Mouse (Mus musculus): ENCODE results near the gene Dctn1. TPM values are rescaled to one million over a fixed set of nuclear protein-coding genes. Genes with fewer than 3 reads are reported as not detected.
"Not testable (repeated sequence)": the region's sequence is repeated elsewhere in the genome, so short reads cannot be mapped to it uniquely, and the experiment has no call there.

The Dctn1 gene
- polyA plus RNA-seq, 1 experiment from 2014 or later: 49.7 TPM

DNA sequence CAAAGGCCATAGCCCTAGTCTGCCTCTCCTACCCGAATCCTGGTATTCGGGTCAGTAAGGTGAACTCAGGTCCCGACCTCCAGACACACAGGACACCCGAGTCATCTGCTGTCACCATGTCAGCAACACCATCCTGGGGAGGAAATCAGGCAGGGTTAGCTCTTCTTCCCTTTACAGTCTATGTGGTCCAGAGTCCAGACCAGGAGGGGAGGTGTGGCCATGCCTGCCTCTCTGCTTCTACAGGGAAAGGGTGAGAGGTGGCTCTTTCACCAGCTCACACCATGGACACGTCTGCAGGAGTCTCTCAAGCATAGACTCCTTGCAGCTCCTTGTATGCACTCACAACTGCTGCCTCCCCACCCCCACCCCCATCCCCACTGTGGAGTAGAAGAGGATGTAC is 12.2 kb upstream of the Dctn1 start:
- H3K4me1 ChIP-seq (ENCODE audit: control insufficient read depth, insufficient read depth, low read length): peaks cover 12% of the 10 kb centered on the region
- H3K9me3 ChIP-seq (replicated peaks; ENCODE audit: control insufficient read depth, low read length): no peaks in the 10 kb centered on the region
- H3K4me2 ChIP-seq: no peak overlapping the region
- peaks cover 3% of the 10 kb centered on the region; the same call in 1 of the 2 replicates for H3K27me3 ChIP-seq (ENCODE audit: control insufficient read depth, insufficient read depth, low read length)
- H3K36me3 ChIP-seq (ENCODE audit: control insufficient read depth, insufficient read depth, low read length): peaks cover 6% of the 10 kb centered on the region; the same call in 1 of the 2 replicates
- WGBS (ENCODE audit: insufficient replicate concordance): 66% methylated on average over 5 of the region's 5 CpGs
- ATAC-seq (replicated peaks; ENCODE audit: insufficient number of reproducible peaks, low FRiP score, low TSS enrichment): no peak
- no peak overlapping the region for H3K4me3 ChIP-seq (ENCODE audit: low read depth, low read length)
- H3K27ac ChIP-seq (ENCODE audit: low read depth, low read length): no peak overlapping the region
- no peak overlapping the region for H3K9ac ChIP-seq (ENCODE audit: low read depth, low read length)

- H3K4me1 ChIP-seq (ENCODE audit: control insufficient read depth, insufficient read depth, low read length): peaks cover 10% of the 10 kb centered on the region
- H3K4me2 ChIP-seq: peak overlapping the region; percentile 87
- H3K27me3 ChIP-seq (ENCODE audit: control insufficient read depth, insufficient read depth, low read length): peaks cover 12% of the 10 kb centered on the region
- H3K27ac ChIP-seq (ENCODE audit: low read depth, low read length): no peak overlapping the region
- peaks cover 6% of the 10 kb centered on the region; the same call in 1 of the 2 replicates for H3K36me3 ChIP-seq (ENCODE audit: control insufficient read depth, insufficient read depth, low read length)
- peak overlapping the region; percentile 59 for H3K9ac ChIP-seq (ENCODE audit: low read depth, low read length)
- H3K4me3 ChIP-seq (ENCODE audit: low read depth, low read length): peak overlapping the region; percentile 58
- ATAC-seq (replicated peaks; ENCODE audit: insufficient number of reproducible peaks, low FRiP score, low TSS enrichment): no peak
- WGBS (ENCODE audit: insufficient replicate concordance): 8% methylated on average over 23 of the region's 23 CpGs
- H3K9me3 ChIP-seq (replicated peaks; ENCODE audit: control insufficient read depth, low read length): no peaks in the 10 kb centered on the region
Observed at GRCm38 (mm10) chr6:83155552-83156238, 10.0 kb upstream of the Dctn1 start.

DNA sequence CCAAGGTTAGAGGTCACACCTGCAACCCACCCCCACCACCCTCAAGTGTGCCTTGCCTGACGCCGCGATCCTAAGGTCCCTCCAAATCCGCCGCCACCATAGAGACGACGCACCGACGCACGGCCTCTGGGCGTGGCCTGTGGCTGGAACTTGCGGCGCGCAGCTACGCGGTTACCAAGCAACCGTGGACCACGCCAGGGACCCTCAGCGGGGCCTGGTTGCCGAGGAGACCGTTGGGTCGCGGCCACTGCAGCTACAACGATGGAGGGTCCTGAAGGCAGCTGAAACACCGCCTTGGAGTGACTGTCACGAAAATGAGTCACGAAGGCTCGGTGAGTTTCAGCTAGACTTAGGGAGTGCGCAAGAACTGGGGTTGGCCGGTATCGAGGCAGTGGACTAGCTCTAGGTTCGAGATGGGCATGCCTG is 9.4 kb upstream of the Dctn1 start, which contains the start of the genes Wdr54 and 1700003E16Rik:
Gene Wdr54 (minus strand): TSS at position 139 of the 426 bp plus-strand sequence.
Gene 1700003E16Rik (plus strand): TSS at position 146 of the 426 bp plus-strand sequence.
- H3K4me3 ChIP-seq (ENCODE audit: low read depth, low read length): peak within 1 kb of the TSS; percentile 58
- peak within 1 kb of the TSS; percentile 87 for H3K4me2 ChIP-seq
- H3K36me3 ChIP-seq (ENCODE audit: control insufficient read depth, insufficient read depth, low read length): peaks cover 6% of the 10 kb centered on the region; the same call in 1 of the 2 replicates
- peaks cover 5% of the 10 kb centered on the region for H3K4me1 ChIP-seq (ENCODE audit: control insufficient read depth, insufficient read depth, low read length)
- no peaks in the 10 kb centered on the region for H3K9me3 ChIP-seq (replicated peaks; ENCODE audit: control insufficient read depth, low read length)
- H3K9ac ChIP-seq (ENCODE audit: low read depth, low read length): peak within 1 kb of the TSS; percentile 59
- 2% methylated on average over 32 of the region's 32 CpGs for WGBS (ENCODE audit: insufficient replicate concordance)
- peak; percentile 73 for ATAC-seq (replicated peaks; ENCODE audit: insufficient number of reproducible peaks, low FRiP score, low TSS enrichment)
- peaks cover 17% of the 10 kb centered on the region for H3K27me3 ChIP-seq (ENCODE audit: control insufficient read depth, insufficient read depth, low read length)
- no peak within 1 kb of the TSS for H3K27ac ChIP-seq (ENCODE audit: low read depth, low read length)

DNA sequence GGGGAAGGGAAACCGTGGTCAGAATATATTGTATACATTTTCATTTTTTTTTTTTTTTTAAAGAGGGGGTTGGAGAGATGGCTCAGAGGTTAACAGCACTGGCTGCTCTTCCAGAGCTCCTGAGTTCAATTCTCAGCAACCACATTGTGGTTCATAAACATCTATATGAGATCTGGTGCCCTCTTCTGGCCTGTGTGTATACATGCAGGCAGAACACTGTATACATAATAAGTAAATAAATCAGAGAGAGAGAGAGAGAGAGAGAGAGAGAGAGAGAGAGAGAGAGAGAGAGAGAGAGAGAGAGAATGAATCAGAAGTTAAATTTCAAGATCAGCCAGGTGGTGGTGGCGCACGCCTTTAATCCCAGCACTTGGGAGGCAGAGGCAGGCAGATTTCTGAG is 6.3 kb upstream of the Dctn1 start:
- not testable (repeated sequence) for ATAC-seq (replicated peaks; ENCODE audit: insufficient number of reproducible peaks, low FRiP score, low TSS enrichment); H3K4me3 ChIP-seq (ENCODE audit: low read depth, low read length); H3K4me2 ChIP-seq; H3K9ac ChIP-seq (ENCODE audit: low read depth, low read length); H3K9me3 ChIP-seq (replicated peaks; ENCODE audit: control insufficient read depth, low read length); H3K27ac ChIP-seq (ENCODE audit: low read depth, low read length); H3K36me3 ChIP-seq (ENCODE audit: control insufficient read depth, insufficient read depth, low read length)
- peaks cover 33% of the 10 kb centered on the region for H3K27me3 ChIP-seq (ENCODE audit: control insufficient read depth, insufficient read depth, low read length)
- WGBS (ENCODE audit: insufficient replicate concordance): 37% methylated on average over 3 of the region's 3 CpGs
- peaks cover 14% of the 10 kb centered on the region for H3K4me1 ChIP-seq (ENCODE audit: control insufficient read depth, insufficient read depth, low read length)

- no peak overlapping the region for H3K27ac ChIP-seq (ENCODE audit: low read depth, low read length)
- H3K9me3 ChIP-seq (replicated peaks; ENCODE audit: control insufficient read depth, low read length): no peaks in the 10 kb centered on the region
- peak overlapping the region; percentile 43 for H3K4me3 ChIP-seq (ENCODE audit: low read depth, low read length)
- ATAC-seq (replicated peaks; ENCODE audit: insufficient number of reproducible peaks, low FRiP score, low TSS enrichment): no peak
- peaks cover 29% of the 10 kb centered on the region for H3K27me3 ChIP-seq (ENCODE audit: control insufficient read depth, insufficient read depth, low read length)
- no peaks in the 10 kb centered on the region for H3K36me3 ChIP-seq (ENCODE audit: control insufficient read depth, insufficient read depth, low read length)
- peak overlapping the region; percentile 76 for H3K4me2 ChIP-seq
- H3K4me1 ChIP-seq (ENCODE audit: control insufficient read depth, insufficient read depth, low read length): peaks cover 15% of the 10 kb centered on the region
- no peak overlapping the region; the same call in 1 of the 2 replicates for H3K9ac ChIP-seq (ENCODE audit: low read depth, low read length)
- 5% methylated on average over 19 of the region's 19 CpGs for WGBS (ENCODE audit: insufficient replicate concordance)
Observed at GRCm38 (mm10) chr6:83161442-83161841, 4.3 kb upstream of the Dctn1 start.

DNA sequence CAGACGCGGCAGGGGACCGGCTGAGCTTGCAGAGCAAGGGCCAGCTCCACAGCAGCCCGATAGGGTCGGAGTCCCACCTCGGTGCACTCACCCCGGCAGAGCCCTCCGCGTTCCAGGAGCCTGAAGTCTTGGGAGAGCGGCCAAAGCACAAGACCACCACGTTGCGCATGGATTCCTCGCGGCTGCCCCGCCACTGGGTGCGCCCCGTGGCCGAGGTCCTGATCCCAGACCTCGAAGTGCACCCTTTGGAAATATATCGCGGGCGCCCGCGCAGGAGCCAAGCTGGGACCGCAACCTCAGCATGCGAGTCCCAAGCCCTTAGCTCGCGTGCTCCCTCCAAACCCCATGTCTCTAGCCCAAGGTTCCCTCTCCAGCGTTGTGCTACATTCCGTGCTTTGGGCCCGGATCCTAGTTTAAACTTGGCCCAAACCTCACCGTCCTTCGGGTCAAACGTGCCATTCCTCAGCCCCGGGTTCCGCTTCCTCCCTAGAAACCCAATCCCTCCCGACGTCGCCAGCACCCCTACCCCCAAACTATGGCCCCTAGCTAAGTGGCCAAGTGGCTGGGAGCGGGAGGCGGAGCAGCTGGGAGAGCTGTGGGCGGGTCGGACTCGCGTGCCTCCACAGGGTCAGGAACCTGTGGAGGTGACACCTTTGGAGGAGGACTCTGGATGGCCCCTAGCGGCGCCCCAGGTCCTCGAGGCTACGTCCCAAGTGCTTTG is 3.6 kb upstream of the Dctn1 start:
- Histone ChIP-seq H3K27ac (ENCODE audit: low read depth, low read length) (no peak overlapping the region), H3K36me3 (ENCODE audit: control insufficient read depth, insufficient read depth, low read length) (no peaks in the 10 kb centered on the region), H3K4me1 (ENCODE audit: control insufficient read depth, insufficient read depth, low read length) (peaks cover 20% of the 10 kb centered on the region), H3K27me3 (ENCODE audit: control insufficient read depth, insufficient read depth, low read length) (peaks cover 29% of the 10 kb centered on the region), H3K4me2 (peak overlapping the region; percentile 76), H3K9me3 (replicated peaks; ENCODE audit: control insufficient read depth, low read length) (no peaks in the 10 kb centered on the region), H3K4me3 (ENCODE audit: low read depth, low read length) (peak overlapping the region; percentile 43), H3K9ac (ENCODE audit: low read depth, low read length) (peak overlapping the region; percentile 58)
- no peak for ATAC-seq (replicated peaks; ENCODE audit: insufficient number of reproducible peaks, low FRiP score, low TSS enrichment)
- under 1% methylated on average over 49 of the region's 49 CpGs for WGBS (ENCODE audit: insufficient replicate concordance)

DNA sequence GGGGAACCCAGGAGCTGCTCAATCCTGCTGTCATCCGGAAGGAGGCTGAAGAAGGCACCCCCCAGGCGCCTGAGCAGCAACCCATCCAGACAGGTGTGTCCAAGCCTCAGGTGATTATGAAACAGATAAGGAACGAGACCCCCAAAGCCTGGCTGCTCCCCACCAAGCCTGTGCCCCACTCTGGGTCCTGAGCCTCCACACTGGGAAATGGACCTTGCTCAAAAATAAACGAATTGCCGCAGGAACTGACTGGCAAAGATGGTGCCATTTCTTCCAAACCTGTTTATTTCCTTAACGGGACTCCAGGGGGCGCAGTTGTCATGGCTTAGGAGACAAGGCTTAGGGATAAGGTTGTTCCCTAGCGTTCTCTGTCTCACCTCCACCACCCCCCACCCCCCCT is 3.0 kb upstream of the Dctn1 start:
- peaks cover 29% of the 10 kb centered on the region for H3K27me3 ChIP-seq (ENCODE audit: control insufficient read depth, insufficient read depth, low read length)

GRCm38 (mm10) chr6:83165026-83165606 is 604 bp upstream of the Dctn1 start:
- H3K9me3 ChIP-seq (replicated peaks; ENCODE audit: control insufficient read depth, low read length): no peaks in the 10 kb centered on the region
- H3K27ac ChIP-seq (ENCODE audit: low read depth, low read length): no peak overlapping the region
- peaks cover 20% of the 10 kb centered on the region for H3K4me1 ChIP-seq (ENCODE audit: control insufficient read depth, insufficient read depth, low read length)
- H3K9ac ChIP-seq (ENCODE audit: low read depth, low read length): peak overlapping the region; percentile 91
- H3K4me2 ChIP-seq: peak overlapping the region; percentile 71
- peaks cover 27% of the 10 kb centered on the region for H3K27me3 ChIP-seq (ENCODE audit: control insufficient read depth, insufficient read depth, low read length)
- peak overlapping the region; percentile 90 for H3K4me3 ChIP-seq (ENCODE audit: low read depth, low read length)
- no peak for ATAC-seq (replicated peaks; ENCODE audit: insufficient number of reproducible peaks, low FRiP score, low TSS enrichment)
- H3K36me3 ChIP-seq (ENCODE audit: control insufficient read depth, insufficient read depth, low read length): no peaks in the 10 kb centered on the region
- 7% methylated on average over 6 of the region's 6 CpGs for WGBS (ENCODE audit: insufficient replicate concordance)

More for the DNA sequence above, 3.0 kb upstream of the Dctn1 start:
- Histone ChIP-seq H3K9ac (ENCODE audit: low read depth, low read length) (peak overlapping the region; percentile 58; the same call in 1 of the 2 replicates), H3K4me1 (ENCODE audit: control insufficient read depth, insufficient read depth, low read length) (peaks cover 20% of the 10 kb centered on the region), H3K27ac (ENCODE audit: low read depth, low read length) (no peak overlapping the region), H3K9me3 (replicated peaks; ENCODE audit: control insufficient read depth, low read length) (no peaks in the 10 kb centered on the region), H3K36me3 (ENCODE audit: control insufficient read depth, insufficient read depth, low read length) (no peaks in the 10 kb centered on the region), H3K4me3 (ENCODE audit: low read depth, low read length) (peak overlapping the region; percentile 43), H3K4me2 (peak overlapping the region; percentile 76)
- under 1% methylated on average over 8 of the region's 8 CpGs for WGBS (ENCODE audit: insufficient replicate concordance)
- ATAC-seq (replicated peaks; ENCODE audit: insufficient number of reproducible peaks, low FRiP score, low TSS enrichment): no peak

Data from heart, embryonic 11.5 days (tissue).